Mouse (Mus musculus) heart, embryonic 14.5 days (tissue): ENCODE measurements around the gene Lamp5. TPM values are rescaled to one million over a fixed set of nuclear protein-coding genes. Genes with fewer than 3 reads are reported as not detected.

Experiments used
- ATAC-seq: fragments of 200-750 bp; cut with Nextera tagmentation; 2 replicates; pipeline ENCODE4 v1.8.0; 2017; ENCODE audit warnings: low read depth, moderate TSS enrichment; ENCODE audit not compliant: insufficient number of reproducible peaks, insufficient read depth, low FRiP score
- H3K27ac ChIP-seq, 2 experiments: fragments of 200-500 bp in 1 of 2; fragments of 300-500 bp in 1 of 2; sonication (generic) in 1 of 2; replicated peaks in 1 of 2; 2 replicates each; pipeline ENCODE4 v1.5.1; 2012 to 2014; ENCODE audit warnings: low read depth in 2 of 2, low read length in 2 of 2, control low read depth in 1 of 2, mild to moderate bottlenecking in 1 of 2, mixed read lengths in 1 of 2; ENCODE audit not compliant: control insufficient read depth in 1 of 2, insufficient read depth in 1 of 2
- H3K27me3 ChIP-seq: fragments of 300-500 bp; sonication (generic); 2 replicates; pipeline ENCODE4 v1.6.1; 2014; ENCODE audit warnings: mild to moderate bottlenecking, low read length, control low read depth; ENCODE audit not compliant: control insufficient read depth, insufficient read depth
- H3K36me3 ChIP-seq: fragments of 300-500 bp; sonication (generic); 2 replicates; pipeline ENCODE4 v1.6.1; 2014; ENCODE audit warnings: mild to moderate bottlenecking, control low read depth, low read length, mixed read lengths; ENCODE audit not compliant: control insufficient read depth, insufficient read depth
- H3K4me1 ChIP-seq, 2 experiments: fragments of 200-500 bp in 1 of 2; fragments of 300-500 bp in 1 of 2; sonication (generic) in 1 of 2; 2 replicates each; pipeline ENCODE4 v1.6.1; 2012 to 2014; ENCODE audit warnings: low read length in 2 of 2, control low read depth in 1 of 2, mixed read lengths in 1 of 2; ENCODE audit not compliant: control insufficient read depth in 2 of 2, insufficient read depth in 2 of 2
- H3K4me2 ChIP-seq: fragments of 300-500 bp; sonication (generic); 2 replicates; pipeline ENCODE4 v1.6.1; 2014; ENCODE audit warnings: mild to moderate bottlenecking, low read length
- H3K4me3 ChIP-seq, 2 experiments: fragments of 200-500 bp in 1 of 2; fragments of 300-500 bp in 1 of 2; sonication (generic) in 1 of 2; 2 replicates each; pipeline ENCODE4 v1.5.1; 2012 to 2014; ENCODE audit warnings: low read length in 2 of 2, mild to moderate bottlenecking in 2 of 2, control low read depth in 1 of 2, low read depth in 1 of 2, moderate library complexity in 1 of 2; ENCODE audit not compliant: control insufficient read depth in 1 of 2, insufficient read depth in 1 of 2
- H3K9ac ChIP-seq: fragments of 300-500 bp; sonication (generic); 2 replicates; pipeline ENCODE4 v1.6.1; 2014; ENCODE audit warnings: mild to moderate bottlenecking, low read length
- H3K9me3 ChIP-seq: fragments of 300-500 bp; sonication (generic); 2 replicates; pipeline ENCODE4 v1.6.1; 2016; ENCODE audit warnings: low read length, control low read depth; ENCODE audit not compliant: control insufficient read depth
- WGBS: fragments of 180-500 bp; shearing (Covaris S2); extraction: QIAGEN DNeasy Blood & Tissue Kit; methylation state at CpG from one replicate; pipeline ENCODE4 v1.1.7; 2014; 5-methylcytosine and 5-hydroxymethylcytosine counted together
- polyA plus RNA-seq: library from polyadenylated mRNA; unstranded; fragments of >200 nt; fragmentation: Nextera tagmentation; extraction: Ambion mirVana; gene quantifications from 2 replicates; pipeline ENCODE4 v1.2.1, GENCODE M21; 2014

The Lamp5 gene
- polyA plus RNA-seq, result not detected in 2 replicates

- no peak for ATAC-seq
- Histone ChIP-seq H3K4me2 (peak within 1 kb of the TSS; percentile 56), H3K36me3 (no peaks in the 10 kb centered on the region), H3K27ac (no peak within 1 kb of the TSS), H3K4me3 (peak within 1 kb of the TSS in 1 of 2 experiments; percentile 14; a peak in 2 of 4 replicates), H3K4me1 (peaks cover 3 to 5% of the 10 kb centered on the region in 2 experiments; a peak in 2 of 4 replicates), H3K27me3 (peaks cover 16% of the 10 kb centered on the region), H3K9me3 (no peaks in the 10 kb centered on the region), H3K9ac (no peak within 1 kb of the TSS)
- WGBS, result 3% methylated on average over 8 of the region's 8 CpGs
These were observed at the start of gene Lamp5 for GRCm38 (mm10) chr2:136051688-136052289. Gene Lamp5, plus strand, starts transcription at chr2:136052239.

GRCm38 (mm10) chr2:136003836-136004235, 48.2 kb upstream of the Lamp5 start:
- no peaks in the 10 kb centered on the region for H3K4me1 ChIP-seq
- H3K27ac ChIP-seq, result no peak overlapping the region
- 91% methylated on average over 1 of the region's 1 CpGs for WGBS
- peaks cover 48% of the 10 kb centered on the region for H3K36me3 ChIP-seq
- no peak overlapping the region for H3K4me2 ChIP-seq
- no peak for ATAC-seq
- no peak overlapping the region for H3K4me3 ChIP-seq
- no peak overlapping the region for H3K9ac ChIP-seq
- H3K27me3 ChIP-seq, result no peaks in the 10 kb centered on the region
- H3K9me3 ChIP-seq, result no peaks in the 10 kb centered on the region

GRCm38 (mm10) chr2:136006280-136006679, 45.8 kb upstream of the Lamp5 start:
- Histone ChIP-seq H3K9me3 (no peaks in the 10 kb centered on the region), H3K27ac (no peak overlapping the region), H3K4me3 (no peak overlapping the region), H3K36me3 (peaks cover 37% of the 10 kb centered on the region), H3K4me2 (no peak overlapping the region), H3K9ac (no peak overlapping the region), H3K27me3 (no peaks in the 10 kb centered on the region), H3K4me1 (no peaks in the 10 kb centered on the region)
- ATAC-seq, result no peak
- 93% methylated on average over 5 of the region's 5 CpGs for WGBS

- no peak for ATAC-seq
- no peak overlapping the region for H3K4me3 ChIP-seq
- H3K9ac ChIP-seq, result no peak overlapping the region
- WGBS, result 91% methylated on average over 9 of the region's 9 CpGs
- H3K4me2 ChIP-seq, result no peak overlapping the region
- no peak overlapping the region for H3K27ac ChIP-seq
- H3K4me1 ChIP-seq, result no peaks in the 10 kb centered on the region
- no peaks in the 10 kb centered on the region for H3K27me3 ChIP-seq
- H3K9me3 ChIP-seq, result no peaks in the 10 kb centered on the region
- H3K36me3 ChIP-seq, result peaks cover 29% of the 10 kb centered on the region
These were observed 39.3 kb upstream of the Lamp5 start for GRCm38 (mm10) chr2:136012759-136013158.

GRCm38 (mm10) chr2:136048464-136048863, 3.6 kb upstream of the Lamp5 start:
- Histone ChIP-seq H3K9me3 (no peaks in the 10 kb centered on the region), H3K9ac (no peak overlapping the region), H3K4me1 (peaks cover 3 to 5% of the 10 kb centered on the region in 2 experiments; a peak in 2 of 4 replicates), H3K4me2 (no peak overlapping the region), H3K36me3 (no peaks in the 10 kb centered on the region), H3K27me3 (peaks cover 16% of the 10 kb centered on the region), H3K27ac (no peak overlapping the region), H3K4me3 (no peak overlapping the region)
- ATAC-seq, result no peak
- 83% methylated on average over 4 of the region's 4 CpGs for WGBS

- Histone ChIP-seq H3K4me3 (peak overlapping the region in 1 of 2 experiments; percentile 14; a peak in 2 of 4 replicates), H3K9me3 (no peaks in the 10 kb centered on the region), H3K36me3 (no peaks in the 10 kb centered on the region), H3K4me2 (peak overlapping the region; percentile 56), H3K9ac (no peak overlapping the region), H3K4me1 (peaks cover 3 to 5% of the 10 kb centered on the region in 2 experiments; a peak in 2 of 4 replicates), H3K27me3 (peaks cover 16% of the 10 kb centered on the region), H3K27ac (no peak overlapping the region)
- ATAC-seq, result no peak
- 19% methylated on average over 27 of the region's 27 CpGs for WGBS
These were observed 1.0 kb upstream of the Lamp5 start for GRCm38 (mm10) chr2:136050793-136051615.

GRCm38 (mm10) chr2:136057861-136058331, 5.9 kb downstream of the Lamp5 start:
- Histone ChIP-seq H3K27ac (no peak overlapping the region), H3K4me2 (peak overlapping the region; percentile 42), H3K27me3 (peaks cover 48% of the 10 kb centered on the region), H3K4me3 (peak overlapping the region in 1 of 2 experiments; percentile 10; a peak in 1 of 4 replicates), H3K9ac (no peak overlapping the region), H3K36me3 (no peaks in the 10 kb centered on the region), H3K9me3 (no peaks in the 10 kb centered on the region), H3K4me1 (peaks cover 0 to 6% of the 10 kb centered on the region in 2 experiments; a peak in 1 of 4 replicates)
- 6% methylated on average over 19 of the region's 19 CpGs for WGBS
- ATAC-seq, result no peak
